Mouse (Mus musculus) intestine, embryonic 14.5 days (tissue): ENCODE data around the gene Atp2a1. TPM values are rescaled to one million over a fixed set of nuclear protein-coding genes. Genes with fewer than 3 reads are reported as not detected.

Experiments used
- ATAC-seq: fragments of 200-750 bp; cut with Nextera tagmentation; replicated peaks from 2 replicates; pipeline ENCODE4 v1.8.0; 2017; ENCODE audit warnings: low read depth, moderate number of reproducible peaks, moderate TSS enrichment, moderate library complexity; ENCODE audit not compliant: low FRiP score, low TSS enrichment
- DNase-seq: peaks from one replicate; pipeline ENCODE4 v3.0.0-alpha.2; 2018; ENCODE audit warnings: low spot score
- H3K27ac ChIP-seq: fragments of 300-500 bp; sonication (generic); 2 replicates; pipeline ENCODE4 v1.5.1; 2014; ENCODE audit warnings: low read depth, mild to moderate bottlenecking, control low read depth
- H3K27me3 ChIP-seq: fragments of 300-500 bp; sonication (generic); replicated peaks from 2 replicates; pipeline ENCODE4 v1.6.1; 2014; ENCODE audit warnings: low read length, control low read depth; ENCODE audit not compliant: control insufficient read depth, insufficient read depth
- H3K36me3 ChIP-seq: fragments of 300-500 bp; sonication (generic); 2 replicates; pipeline ENCODE4 v1.6.1; 2014; ENCODE audit warnings: low read length, control low read depth; ENCODE audit not compliant: control insufficient read depth, insufficient read depth
- H3K4me1 ChIP-seq: fragments of 300-500 bp; sonication (generic); replicated peaks from 2 replicates; pipeline ENCODE4 v1.6.1; 2014; ENCODE audit warnings: low read length, control low read depth, mixed read lengths; ENCODE audit not compliant: control insufficient read depth, insufficient read depth
- H3K4me2 ChIP-seq: fragments of 300-500 bp; sonication (generic); 2 replicates; pipeline ENCODE4 v1.6.1; 2014; ENCODE audit warnings: low read length
- H3K4me3 ChIP-seq: fragments of 300-500 bp; sonication (generic); 2 replicates; pipeline ENCODE4 v1.5.1; 2014; ENCODE audit warnings: low read depth, low read length, control low read depth, mixed read lengths
- H3K9ac ChIP-seq: fragments of 300-500 bp; sonication (generic); 2 replicates; pipeline ENCODE4 v1.6.1; 2014; ENCODE audit warnings: mild to moderate bottlenecking, low read length
- H3K9me3 ChIP-seq: fragments of 300-500 bp; sonication (generic); 2 replicates; pipeline ENCODE4 v1.6.1; 2016; ENCODE audit warnings: low read length, control low read depth; ENCODE audit not compliant: control insufficient read depth
- WGBS: fragments of 180-500 bp; shearing (Covaris S2); extraction: QIAGEN DNeasy Blood & Tissue Kit; methylation state at CpG from one replicate; pipeline ENCODE4 v1.1.7; 2014; 5-methylcytosine and 5-hydroxymethylcytosine counted together
- polyA plus RNA-seq: library from polyadenylated mRNA; unstranded; fragments of >200 nt; fragmentation: Nextera tagmentation; extraction: Ambion mirVana; gene quantifications from 2 replicates; pipeline ENCODE4 v1.2.1, GENCODE M21; 2014

Atp2a1 gene
- polyA plus RNA-seq, 1 experiment from 2014 or later = 0.16 TPM

- H3K4me3 ChIP-seq = no peak overlapping the region
- 90% methylated on average over 5 of the region's 5 CpGs for WGBS
- DNase-seq (no peak), ATAC-seq (no peak)
- peaks cover 66% of the 10 kb centered on the region for H3K36me3 ChIP-seq
- peaks cover 17% of the 10 kb centered on the region for H3K4me1 ChIP-seq
- no peak overlapping the region for H3K9ac ChIP-seq
- H3K27ac ChIP-seq = no peak overlapping the region
- H3K4me2 ChIP-seq = no peak overlapping the region
- H3K27me3 ChIP-seq = no peaks in the 10 kb centered on the region
- H3K9me3 ChIP-seq = no peaks in the 10 kb centered on the region
Measured at GRCm38 (mm10) chr7:126471361-126471760, 8.5 kb upstream of the Atp2a1 start.

- WGBS = 73% methylated on average over 6 of the region's 6 CpGs
- DNase-seq = no peak
- Histone ChIP-seq H3K27ac (no peak overlapping the region), H3K27me3 (no peaks in the 10 kb centered on the region), H3K36me3 (peaks cover 66% of the 10 kb centered on the region), H3K4me2 (no peak overlapping the region), H3K4me1 (peaks cover 9% of the 10 kb centered on the region), H3K9ac (no peak overlapping the region), H3K4me3 (no peak overlapping the region), H3K9me3 (no peaks in the 10 kb centered on the region)
- no peak for ATAC-seq
Measured at GRCm38 (mm10) chr7:126470077-126470476, 7.2 kb upstream of the Atp2a1 start.

- H3K4me1 ChIP-seq = no peaks in the 10 kb centered on the region
- H3K9ac ChIP-seq = no peak overlapping the region
- no peak overlapping the region for H3K4me3 ChIP-seq
- H3K9me3 ChIP-seq = no peaks in the 10 kb centered on the region
- 87% methylated on average over 18 of the region's 18 CpGs for WGBS
- H3K27me3 ChIP-seq = no peaks in the 10 kb centered on the region
- no peak overlapping the region for H3K27ac ChIP-seq
- H3K36me3 ChIP-seq = peaks cover 66% of the 10 kb centered on the region
- ATAC-seq = no peak
- DNase-seq = no peak
- H3K4me2 ChIP-seq = no peak overlapping the region
Measured at GRCm38 (mm10) chr7:126467834-126468627, 5.1 kb upstream of the Atp2a1 start.

- no peak overlapping the region for H3K9ac ChIP-seq
- no peak overlapping the region for H3K4me2 ChIP-seq
- H3K4me1 ChIP-seq = no peaks in the 10 kb centered on the region
- ATAC-seq (no peak), DNase-seq (no peak)
- H3K9me3 ChIP-seq = no peaks in the 10 kb centered on the region
- no peak overlapping the region for H3K4me3 ChIP-seq
- peaks cover 58% of the 10 kb centered on the region for H3K36me3 ChIP-seq
- no peak overlapping the region for H3K27ac ChIP-seq
- no peaks in the 10 kb centered on the region for H3K27me3 ChIP-seq
- WGBS = 71% methylated on average over 5 of the region's 5 CpGs
Measured at GRCm38 (mm10) chr7:126467271-126467670, 4.4 kb upstream of the Atp2a1 start.

GRCm38 (mm10) chr7:126466707-126467106 is 3.8 kb upstream of the Atp2a1 start:
- Histone ChIP-seq H3K27me3 (no peaks in the 10 kb centered on the region), H3K9ac (no peak overlapping the region), H3K4me1 (no peaks in the 10 kb centered on the region), H3K27ac (no peak overlapping the region), H3K36me3 (peaks cover 52% of the 10 kb centered on the region), H3K4me2 (no peak overlapping the region), H3K4me3 (no peak overlapping the region), H3K9me3 (no peaks in the 10 kb centered on the region)
- DNase-seq (no peak), ATAC-seq (no peak)
- WGBS = 94% methylated on average over 5 of the region's 5 CpGs

- DNase-seq (no peak), ATAC-seq (no peak)
- Histone ChIP-seq H3K4me3 (no peak overlapping the region), H3K4me2 (no peak overlapping the region), H3K27me3 (no peaks in the 10 kb centered on the region), H3K36me3 (peaks cover 46% of the 10 kb centered on the region), H3K4me1 (no peaks in the 10 kb centered on the region), H3K9me3 (no peaks in the 10 kb centered on the region), H3K9ac (no peak overlapping the region), H3K27ac (no peak overlapping the region)
- 63% methylated on average over 9 of the region's 9 CpGs for WGBS
Measured at GRCm38 (mm10) chr7:126466116-126466515, 3.2 kb upstream of the Atp2a1 start.

- Histone ChIP-seq H3K9me3 (no peaks in the 10 kb centered on the region), H3K4me3 (no peak overlapping the region), H3K36me3 (peaks cover 40% of the 10 kb centered on the region), H3K9ac (no peak overlapping the region), H3K4me1 (no peaks in the 10 kb centered on the region), H3K4me2 (no peak overlapping the region), H3K27ac (no peak overlapping the region), H3K27me3 (no peaks in the 10 kb centered on the region)
- ATAC-seq = no peak
- WGBS = 35% methylated on average over 7 of the region's 7 CpGs
- DNase-seq = no peak
Measured at GRCm38 (mm10) chr7:126465246-126466030, 2.5 kb upstream of the Atp2a1 start.

- Histone ChIP-seq H3K4me2 (no peak overlapping the region), H3K27ac (no peak overlapping the region), H3K27me3 (no peaks in the 10 kb centered on the region), H3K9ac (no peak overlapping the region), H3K36me3 (peaks cover 34% of the 10 kb centered on the region), H3K9me3 (no peaks in the 10 kb centered on the region), H3K4me1 (no peaks in the 10 kb centered on the region), H3K4me3 (no peak overlapping the region)
- WGBS = 29% methylated on average over 5 of the region's 5 CpGs
- no peak for DNase-seq
- ATAC-seq = no peak
Measured at GRCm38 (mm10) chr7:126464836-126465235, 1.9 kb upstream of the Atp2a1 start.
